Comparison of ENCODE assay signal across 8 mouse cellular contexts in genomic region chr19:5843781-5844691, GRCm38 (mm10). TPM values are rescaled to one million over a fixed set of nuclear protein-coding genes. Genes with fewer than 3 reads are reported as not detected.
DNase-seq lines count a peak whose midpoint lies in the region; ATAC-seq and TF ChIP-seq lines count a peak whose summit lies in the region.

No protein-coding gene starts in this region.

- 0 out of 2 replicates have a peak, but pooled peaks have one; percentile 2 for TF ChIP-seq CTCF in liver, postnatal 0 days (IDR thresholded peaks at IDR 0.05; ENCODE audit: low read depth)

- H3K4me1 ChIP-seq in embryonic facial prominence, embryonic 15.5 days: peaks cover 85% of the 10 kb centered on the region
- peaks cover 47% of the 10 kb centered on the region for H3K4me1 ChIP-seq in hindbrain, embryonic 16.5 days (ENCODE audit: control insufficient read depth, insufficient read depth, low read depth, low read length)
- H3K4me1 ChIP-seq in liver, postnatal 0 days (ENCODE audit: insufficient read depth): peaks cover 69% of the 10 kb centered on the region

- peak; percentile 73 for DNase-seq in 416B (ENCODE audit: low read depth)
- peak; percentile 37 for DNase-seq in ES-CJ7 (ENCODE audit: low read depth, low spot score)
- peak; percentile 63 for DNase-seq in liver, postnatal 0 days
- peak; percentile 40 to 52 for DNase-seq in spleen, postnatal 36 days (ENCODE audit: low spot score in 2 of 2)
- no peak for DNase-seq in ovary, postnatal 14 days (ENCODE audit: low spot score)
- DNase-seq in frontal cortex, postnatal 36 days (ENCODE audit: low spot score in 2 of 2): no peak

- peak overlapping the region; percentile 42; the same call in 1 of the 2 replicates for H3K9ac ChIP-seq in embryonic facial prominence, embryonic 15.5 days
- H3K9ac ChIP-seq in hindbrain, embryonic 16.5 days (ENCODE audit: low read depth, low read length): no peak overlapping the region; the same call in 1 of the 2 replicates
- H3K9ac ChIP-seq in liver, postnatal 0 days (replicated peaks): peak overlapping the region; percentile 88

- H3K27ac ChIP-seq in embryonic facial prominence, embryonic 15.5 days (replicated peaks): peak overlapping the region; percentile 99
- H3K27ac ChIP-seq in hindbrain, embryonic 16.5 days (ENCODE audit: low read depth, low read length): peak overlapping the region; percentile 36; the same call in 1 of the 2 replicates
- peak overlapping the region; percentile 100 for H3K27ac ChIP-seq in liver, postnatal 0 days (ENCODE audit: low read depth)

- H3K27me3 ChIP-seq in embryonic facial prominence, embryonic 15.5 days: no peaks in the 10 kb centered on the region
- H3K27me3 ChIP-seq in hindbrain, embryonic 16.5 days (replicated peaks; ENCODE audit: control insufficient read depth, insufficient read depth, low read length): no peaks in the 10 kb centered on the region
- H3K27me3 ChIP-seq in liver, postnatal 0 days (ENCODE audit: insufficient read depth, low read length): no peaks in the 10 kb centered on the region

- TF ChIP-seq EP300 in liver, postnatal 0 days (IDR thresholded peaks at IDR 0.05; ENCODE audit: low read depth): no peak

- no peaks in the 10 kb centered on the region for H3K36me3 ChIP-seq in embryonic facial prominence, embryonic 15.5 days
- no peaks in the 10 kb centered on the region for H3K36me3 ChIP-seq in hindbrain, embryonic 16.5 days (ENCODE audit: control insufficient read depth, insufficient read depth, low read length)
- H3K36me3 ChIP-seq in liver, postnatal 0 days (replicated peaks; ENCODE audit: insufficient read depth, low read length): peaks cover 5% of the 10 kb centered on the region; the same call in 1 of the 2 replicates

- WGBS in embryonic facial prominence, embryonic 15.5 days: 73% methylated on average over 30 of the region's 30 CpGs
- 84% methylated on average over 30 of the region's 30 CpGs for WGBS in hindbrain, embryonic 16.5 days
- WGBS in liver, postnatal 0 days (ENCODE audit: insufficient replicate concordance): 25% methylated on average over 30 of the region's 30 CpGs

- H3K4me3 ChIP-seq in embryonic facial prominence, embryonic 15.5 days (replicated peaks): peak overlapping the region; percentile 45
- H3K4me3 ChIP-seq in hindbrain, embryonic 16.5 days (ENCODE audit: low read length): peak overlapping the region; percentile 7; the same call in 1 of the 2 replicates
- H3K4me3 ChIP-seq in liver, postnatal 0 days (ENCODE audit: low read depth, low read length): peak overlapping the region; percentile 58

- H3K9me3 ChIP-seq in embryonic facial prominence, embryonic 15.5 days (replicated peaks): no peaks in the 10 kb centered on the region
- no peaks in the 10 kb centered on the region for H3K9me3 ChIP-seq in hindbrain, embryonic 16.5 days (ENCODE audit: control insufficient read depth, low read length)
- no peaks in the 10 kb centered on the region for H3K9me3 ChIP-seq in liver, postnatal 0 days (ENCODE audit: low read length)

- H3K4me2 ChIP-seq in embryonic facial prominence, embryonic 15.5 days (replicated peaks): peak overlapping the region; percentile 63
- H3K4me2 ChIP-seq in hindbrain, embryonic 16.5 days (ENCODE audit: low read length): peak overlapping the region; percentile 2
- H3K4me2 ChIP-seq in liver, postnatal 0 days (ENCODE audit: low read depth, low read length): peak overlapping the region; percentile 84

- ATAC-seq in embryonic facial prominence, embryonic 15.5 days (ENCODE audit: insufficient number of reproducible peaks, low FRiP score, low TSS enrichment, low read depth): no peak
- ATAC-seq in hindbrain, embryonic 16.5 days: no peak
- ATAC-seq in liver, postnatal 0 days: no peak

RNA-seq across cellular contexts. Expression of gene Frmd8, which starts 31.0 kb away (rescaled TPM):
- polyA plus RNA-seq in embryonic facial prominence, embryonic 15.5 days (2015; fragmentation: Nextera tagmentation; extraction: Ambion mirVana): 32.5 and 37.4 TPM in 2 replicates
- polyA plus RNA-seq in hindbrain, embryonic 16.5 days (2015; fragmentation: Nextera tagmentation; extraction: Ambion mirVana): 18.1 and 20.1 TPM in 2 replicates
- polyA plus RNA-seq in liver, postnatal 0 days (2015; fragmentation: Nextera tagmentation; extraction: Ambion mirVana): 8.5 and 9.0 TPM in 2 replicates

RNA-seq across cellular contexts. Expression of gene Slc25a45, which starts 33.6 kb away (rescaled TPM):
- 5.9 and 7.5 TPM in 2 replicates for polyA plus RNA-seq in embryonic facial prominence, embryonic 15.5 days (2015; fragmentation: Nextera tagmentation; extraction: Ambion mirVana)
- 2.2 and 2.6 TPM in 2 replicates for polyA plus RNA-seq in hindbrain, embryonic 16.5 days (2015; fragmentation: Nextera tagmentation; extraction: Ambion mirVana)
- polyA plus RNA-seq in liver, postnatal 0 days (2015; fragmentation: Nextera tagmentation; extraction: Ambion mirVana): 8.4 and 9.1 TPM in 2 replicates

RNA-seq across cellular contexts. Expression of gene Tigd3, which starts 49.9 kb away (rescaled TPM):
- 3.4 and 3.6 TPM in 2 replicates for polyA plus RNA-seq in embryonic facial prominence, embryonic 15.5 days (2015; fragmentation: Nextera tagmentation; extraction: Ambion mirVana)
- polyA plus RNA-seq in hindbrain, embryonic 16.5 days (2015; fragmentation: Nextera tagmentation; extraction: Ambion mirVana): 10.0 and 10.2 TPM in 2 replicates
- polyA plus RNA-seq in liver, postnatal 0 days (2015; fragmentation: Nextera tagmentation; extraction: Ambion mirVana): 1.5 and 1.7 TPM in 2 replicates

Comparison
In these comparisons a context has a peak if more than half of its experiments do, and no peak if none do; other contexts are left out.
1. DNase-seq: peak in 416B (single experiment), ES-CJ7 (single experiment), liver, postnatal 0 days (single experiment) and spleen, postnatal 36 days (2 of 2); none in ovary, postnatal 14 days (single experiment) and frontal cortex, postnatal 36 days (0 of 2).
2. H3K27ac ChIP-seq: peak in every context shown above with its lines; median percentile 100 in liver, postnatal 0 days; 99 in embryonic facial prominence, embryonic 15.5 days; 36 in hindbrain, embryonic 16.5 days.
3. H3K4me2 ChIP-seq: peak in every context shown above with its lines; median percentile 84 in liver, postnatal 0 days; 63 in embryonic facial prominence, embryonic 15.5 days; 2 in hindbrain, embryonic 16.5 days.
4. H3K4me3 ChIP-seq: peak in every context shown above with its lines; median percentile 58 in liver, postnatal 0 days; 45 in embryonic facial prominence, embryonic 15.5 days; 7 in hindbrain, embryonic 16.5 days.